Mouse (Mus musculus): ENCODE measurements around the gene Arid1b.
"Not testable (repeated sequence)": the region's sequence is repeated elsewhere in the genome, so short reads cannot be mapped to it uniquely, and the experiment has no call there.

Gene Arid1b

GRCm38 (mm10) chr17:5060515-5061084, 66.5 kb downstream of the Arid1b start:
- DNase-seq: no peak

- no peak for DNase-seq
Observed at GRCm38 (mm10) chr17:5061183-5061582, 67.1 kb downstream of the Arid1b start.

GRCm38 (mm10) chr17:5061593-5061992, 67.5 kb downstream of the Arid1b start:
- DNase-seq: no peak

- DNase-seq: no peak
Observed at GRCm38 (mm10) chr17:5063471-5064176, 69.5 kb downstream of the Arid1b start.

GRCm38 (mm10) chr17:5064777-5065176, 70.6 kb downstream of the Arid1b start:
- DNase-seq: no peak

GRCm38 (mm10) chr17:5065270-5065669, 71.1 kb downstream of the Arid1b start:
- DNase-seq: no peak

- DNase-seq: peak; percentile 71
Observed at GRCm38 (mm10) chr17:5066835-5067234, 72.7 kb downstream of the Arid1b start.

GRCm38 (mm10) chr17:5067264-5067663, 73.1 kb downstream of the Arid1b start:
- DNase-seq: no peak

- DNase-seq: no peak
Observed at GRCm38 (mm10) chr17:5070399-5070798, 76.3 kb downstream of the Arid1b start.

- DNase-seq: no peak
Observed at GRCm38 (mm10) chr17:5072539-5072938, 78.4 kb downstream of the Arid1b start.

GRCm38 (mm10) chr17:5074752-5075506, 80.8 kb downstream of the Arid1b start:
- DNase-seq: no peak

GRCm38 (mm10) chr17:5077996-5078395, 83.9 kb downstream of the Arid1b start:
- no peak for DNase-seq

- DNase-seq: no peak
Observed at GRCm38 (mm10) chr17:5078576-5078975, 84.4 kb downstream of the Arid1b start.

GRCm38 (mm10) chr17:5080884-5081419, 86.8 kb downstream of the Arid1b start:
- DNase-seq: no peak

GRCm38 (mm10) chr17:5082274-5082673, 88.1 kb downstream of the Arid1b start:
- DNase-seq: no peak

- DNase-seq: no peak
Observed at GRCm38 (mm10) chr17:5083497-5083896, 89.4 kb downstream of the Arid1b start.

- peak; percentile 91 for DNase-seq
Observed at GRCm38 (mm10) chr17:5084139-5084538, 90.0 kb downstream of the Arid1b start.

- DNase-seq: no peak
Observed at GRCm38 (mm10) chr17:5085004-5085403, 90.9 kb downstream of the Arid1b start.

- peak; percentile 57 for DNase-seq
Observed at GRCm38 (mm10) chr17:5085942-5086341, 91.8 kb downstream of the Arid1b start.

- not testable (repeated sequence) for DNase-seq
Observed at GRCm38 (mm10) chr17:5088241-5088640, 94.1 kb downstream of the Arid1b start.

GRCm38 (mm10) chr17:5088822-5089221, 94.7 kb downstream of the Arid1b start:
- DNase-seq: no peak

GRCm38 (mm10) chr17:5089541-5089940, 95.4 kb downstream of the Arid1b start:
- DNase-seq: no peak

- no peak for DNase-seq
Observed at GRCm38 (mm10) chr17:5091490-5091889, 97.4 kb downstream of the Arid1b start.

GRCm38 (mm10) chr17:5091934-5092333, 97.8 kb downstream of the Arid1b start:
- DNase-seq: no peak

All from cerebellum, adult 9-11 months (tissue).